In genomic region chr7:125484791-125485190, GRCm38 (mm10) we compare ENCODE assay signal across 22 mouse cellular contexts.
"Had no signal": no experiment of that assay in that cellular context is flagged by ENCODE, and none has a peak within 500 bp of the region (broad histone marks: within the 10 kb centered on the region; RNA-seq: fewer than 3 reads in every experiment).

No protein-coding gene starts in this region.

- H3K9ac ChIP-seq: limb, embryonic 12.5 days; limb, embryonic 15.5 days; liver, embryonic 14.5 days; lung, embryonic 15.5 days; midbrain, embryonic 13.5 days; neural tube, embryonic 13.5 days had no signal

- H3K4me2 ChIP-seq: limb, embryonic 12.5 days; limb, embryonic 15.5 days; lung, embryonic 15.5 days; midbrain, embryonic 13.5 days; neural tube, embryonic 13.5 days had no signal

- DNase-seq: kidney, adult 18-20 months; kidney, adult 9 months; kidney, postnatal 14 days; kidney, postnatal 4 days; left cerebral cortex, postnatal 4 days; lung, adult 18-20 months; lung, postnatal 10 days; lung, postnatal 36 days; right cerebral cortex, adult 18-20 months; right cerebral cortex, postnatal 14 days; right cerebral cortex, postnatal 4 days; thymus, adult 18-20 months had no signal

- H3K9me3 ChIP-seq: limb, embryonic 12.5 days; limb, embryonic 15.5 days; lung, embryonic 15.5 days; megakaryocyte, embryonic 14.5 days; midbrain, embryonic 10.5 days; midbrain, embryonic 13.5 days; neural tube, embryonic 13.5 days had no signal

- H3K27me3 ChIP-seq: limb, embryonic 12.5 days; limb, embryonic 15.5 days; lung, embryonic 15.5 days; megakaryocyte, embryonic 14.5 days; midbrain, embryonic 13.5 days; neural tube, embryonic 13.5 days had no signal

- ATAC-seq: midbrain, embryonic 13.5 days; midbrain, embryonic 16.5 days had no signal

- H3K27ac ChIP-seq: limb, embryonic 12.5 days; limb, embryonic 15.5 days; liver, embryonic 14.5 days; lung, embryonic 15.5 days; midbrain, embryonic 10.5 days; midbrain, embryonic 13.5 days; neural tube, embryonic 13.5 days had no signal

- H3K4me1 ChIP-seq: limb, embryonic 12.5 days had no signal

- H3K4me3 ChIP-seq: limb, embryonic 12.5 days; limb, embryonic 15.5 days; lung, embryonic 15.5 days; megakaryocyte, embryonic 14.5 days; midbrain, embryonic 10.5 days; midbrain, embryonic 13.5 days; myocyte; neural tube, embryonic 13.5 days had no signal
